Mouse (Mus musculus) liver, embryonic 13.5 days (tissue): ENCODE data around the gene Gm10645. TPM values are rescaled to one million over a fixed set of nuclear protein-coding genes. Genes with fewer than 3 reads are reported as not detected.

ENCODE experiments used
- ATAC-seq: fragments of 200-750 bp; cut with Nextera tagmentation; 2 replicates; pipeline ENCODE4 v1.8.0; 2017; ENCODE audit warnings: low read depth, mild to moderate bottlenecking, moderate number of reproducible peaks, moderate library complexity
- DNase-seq: peaks from one replicate; pipeline ENCODE4 v3.0.0; 2022
- H3K27ac ChIP-seq: fragments of 300-500 bp; sonication (generic); 2 replicates; pipeline ENCODE4 v1.5.1; 2015; ENCODE audit warnings: moderate library complexity, mild to moderate bottlenecking, inconsistent platforms
- H3K27me3 ChIP-seq: fragments of 300-500 bp; sonication (generic); 2 replicates; pipeline ENCODE4 v1.6.1; 2015; ENCODE audit warnings: mild to moderate bottlenecking, inconsistent platforms
- H3K36me3 ChIP-seq: fragments of 300-500 bp; sonication (generic); 2 replicates; pipeline ENCODE4 v1.6.1; 2015; ENCODE audit warnings: mild to moderate bottlenecking, inconsistent platforms
- H3K4me1 ChIP-seq: fragments of 300-500 bp; sonication (generic); replicated peaks from 2 replicates; pipeline ENCODE4 v1.6.1; 2015; ENCODE audit warnings: inconsistent platforms
- H3K4me2 ChIP-seq: fragments of 300-500 bp; sonication (generic); 2 replicates; pipeline ENCODE4 v1.6.1; 2015; ENCODE audit warnings: inconsistent platforms, mild to moderate bottlenecking, moderate library complexity
- H3K4me3 ChIP-seq: fragments of 300-500 bp; sonication (generic); replicated peaks from 2 replicates; pipeline ENCODE4 v1.5.1; 2015; ENCODE audit warnings: mild to moderate bottlenecking, inconsistent platforms
- H3K9ac ChIP-seq: fragments of 300-500 bp; sonication (generic); 2 replicates; pipeline ENCODE4 v1.6.1; 2015; ENCODE audit warnings: mild to moderate bottlenecking, inconsistent platforms
- H3K9me3 ChIP-seq: fragments of 300-500 bp; sonication (generic); replicated peaks from 2 replicates; pipeline ENCODE4 v1.6.1; 2016; ENCODE audit warnings: inconsistent platforms
- WGBS: fragments of 180-500 bp; shearing (Covaris S2); methylation state at CpG from one replicate; pipeline ENCODE4 v1.1.7; 2015; ENCODE audit not compliant: insufficient replicate concordance; 5-methylcytosine and 5-hydroxymethylcytosine counted together
- polyA plus RNA-seq: library from polyadenylated mRNA; unstranded; fragments of >200 nt; fragmentation: Nextera tagmentation; extraction: Ambion mirVana; gene quantifications from 2 replicates; pipeline ENCODE4 v1.2.1, GENCODE M21; 2015

Gm10645 gene
- polyA plus RNA-seq, 1 experiment from 2014 or later = 0.37 TPM

GRCm38 (mm10) chr8:83167932-83168331 is 2.0 kb upstream of the Gm10645 start:
- Histone ChIP-seq H3K36me3 (no peaks in the 10 kb centered on the region), H3K4me1 (peaks cover 13% of the 10 kb centered on the region), H3K27ac (no peak overlapping the region), H3K9me3 (no peaks in the 10 kb centered on the region), H3K27me3 (peaks cover 51% of the 10 kb centered on the region), H3K4me3 (no peak overlapping the region), H3K9ac (no peak overlapping the region), H3K4me2 (no peak overlapping the region)
- 65% methylated on average over 3 of the region's 3 CpGs for WGBS
- ATAC-seq = no peak
- no peak for DNase-seq

DNA sequence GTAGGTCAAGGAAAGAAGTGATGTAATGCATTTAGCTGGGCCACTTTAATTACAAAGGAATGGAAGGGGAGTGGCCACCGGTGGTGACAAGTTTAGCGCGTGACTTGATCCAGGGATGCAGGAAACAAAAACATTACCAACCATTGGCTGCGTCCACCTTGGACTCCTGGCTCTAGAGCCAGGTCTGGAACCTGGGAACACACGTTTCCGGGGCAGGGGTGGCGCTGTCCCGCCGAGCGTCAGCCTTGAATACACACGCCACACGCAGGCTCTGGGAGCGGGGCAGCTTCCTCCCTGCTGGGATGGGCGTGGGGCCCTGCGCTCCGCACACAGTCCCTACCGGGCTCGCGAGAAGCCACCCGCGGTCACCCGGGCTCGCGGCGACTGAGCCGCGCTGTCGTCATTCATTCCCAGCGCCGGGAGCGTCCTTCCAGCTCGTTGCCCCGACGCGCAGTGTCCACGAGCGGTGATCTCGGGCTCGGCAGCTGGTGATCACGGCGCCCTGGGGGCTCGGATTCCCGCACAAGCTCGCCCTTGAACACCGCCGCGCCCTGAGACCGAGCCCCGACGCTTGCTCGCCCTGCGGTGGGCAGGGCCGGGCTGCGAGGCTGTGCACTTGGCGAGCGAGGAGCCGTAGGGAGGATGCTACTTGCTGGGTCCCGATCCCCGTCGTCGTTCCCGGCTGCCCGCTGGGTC is 587 bp downstream of the Gm10645 start, which contains the start of gene Tbc1d9:
Gene Tbc1d9 (plus strand): TSS at position 118 of the 696 bp plus-strand sequence.
- DNase-seq (peak; percentile 6), ATAC-seq (peak; percentile 79)
- Histone ChIP-seq H3K4me1 (peaks cover 10% of the 10 kb centered on the region), H3K9ac (peak within 1 kb of the TSS; percentile 68), H3K27me3 (peaks cover 51% of the 10 kb centered on the region), H3K4me2 (peak within 1 kb of the TSS; percentile 76), H3K36me3 (no peaks in the 10 kb centered on the region), H3K4me3 (peak within 1 kb of the TSS; percentile 64), H3K9me3 (no peaks in the 10 kb centered on the region), H3K27ac (peak within 1 kb of the TSS; percentile 59)
- WGBS = under 1% methylated on average over 63 of the region's 63 CpGs

GRCm38 (mm10) chr8:83160613-83161012 is 5.4 kb downstream of the Gm10645 start:
- H3K4me2 ChIP-seq = no peak overlapping the region
- peaks cover 25% of the 10 kb centered on the region for H3K27me3 ChIP-seq
- H3K27ac ChIP-seq = no peak overlapping the region
- H3K9me3 ChIP-seq = no peaks in the 10 kb centered on the region
- peaks cover 4% of the 10 kb centered on the region; the same call in 1 of the 2 replicates for H3K4me1 ChIP-seq
- no peaks in the 10 kb centered on the region for H3K36me3 ChIP-seq
- no peak for ATAC-seq
- no peak for DNase-seq
- H3K9ac ChIP-seq = no peak overlapping the region
- H3K4me3 ChIP-seq = no peak overlapping the region
- 59% methylated on average over 2 of the region's 2 CpGs for WGBS

GRCm38 (mm10) chr8:83159615-83160014 is 6.4 kb downstream of the Gm10645 start:
- no peak overlapping the region for H3K4me3 ChIP-seq
- 51% methylated on average over 1 of the region's 1 CpGs for WGBS
- H3K9me3 ChIP-seq = no peaks in the 10 kb centered on the region
- no peak overlapping the region for H3K27ac ChIP-seq
- no peaks in the 10 kb centered on the region for H3K36me3 ChIP-seq
- no peak for ATAC-seq
- 0 out of 2 replicates have a peak, but pooled peaks cover 2% of the 10 kb centered on the region for H3K4me1 ChIP-seq
- H3K9ac ChIP-seq = no peak overlapping the region
- H3K27me3 ChIP-seq = peaks cover 15% of the 10 kb centered on the region
- no peak overlapping the region for H3K4me2 ChIP-seq
- DNase-seq = no peak

DNA sequence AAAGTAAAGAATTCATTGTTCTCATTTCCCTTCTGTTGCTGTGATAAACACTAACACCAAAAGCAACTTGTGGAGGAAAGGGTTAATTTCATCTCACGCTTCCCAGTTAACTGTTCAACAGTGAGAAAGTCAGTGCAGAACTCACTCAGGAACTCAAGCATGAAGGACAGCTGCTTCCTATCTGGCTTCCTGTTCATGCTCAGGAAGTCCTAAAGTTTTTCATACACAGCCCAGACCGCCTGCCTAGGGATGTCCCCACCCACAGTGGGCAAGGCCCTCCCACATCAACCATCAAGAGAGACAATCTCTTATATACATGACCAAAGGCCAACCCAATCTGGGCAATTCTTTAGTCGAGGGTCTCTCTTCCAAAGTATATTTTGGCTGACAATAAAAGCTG is 7.0 kb downstream of the Gm10645 start:
- no peak overlapping the region for H3K27ac ChIP-seq
- H3K4me2 ChIP-seq = no peak overlapping the region
- H3K9ac ChIP-seq = no peak overlapping the region
- 0 out of 2 replicates have a peak, but pooled peaks cover 2% of the 10 kb centered on the region for H3K4me1 ChIP-seq
- WGBS = 32% methylated on average over 3 of the region's 3 CpGs
- H3K27me3 ChIP-seq = peaks cover 8% of the 10 kb centered on the region
- H3K36me3 ChIP-seq = no peaks in the 10 kb centered on the region
- H3K9me3 ChIP-seq = no peaks in the 10 kb centered on the region
- no peak overlapping the region for H3K4me3 ChIP-seq
- ATAC-seq (no peak), DNase-seq (no peak)

DNA sequence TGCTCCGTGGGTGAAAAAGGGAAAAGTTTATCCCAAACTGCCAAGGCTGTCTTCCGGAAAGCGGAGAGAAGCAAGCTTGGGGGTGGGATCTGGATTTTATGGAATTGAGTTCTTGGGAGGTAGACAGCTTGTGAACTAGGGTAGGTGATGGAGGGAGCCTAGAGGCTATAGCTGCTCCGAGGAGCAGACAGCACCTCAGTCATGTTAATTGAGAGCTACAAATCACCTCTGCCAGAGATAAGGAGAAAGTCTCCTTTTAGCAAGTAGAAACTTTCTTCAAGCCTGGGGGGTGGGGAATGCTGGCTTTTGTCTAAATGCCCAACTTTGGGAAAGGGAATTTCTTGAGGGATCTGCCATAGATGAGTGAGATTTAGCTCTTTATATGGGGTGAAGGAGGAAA is 10.9 kb downstream of the Gm10645 start:
- no peak overlapping the region for H3K4me3 ChIP-seq
- no peak overlapping the region for H3K9ac ChIP-seq
- H3K9me3 ChIP-seq = no peaks in the 10 kb centered on the region
- no peak overlapping the region for H3K27ac ChIP-seq
- no peak for ATAC-seq
- 0 out of 2 replicates have a peak, but pooled peaks cover 2% of the 10 kb centered on the region for H3K4me1 ChIP-seq
- H3K36me3 ChIP-seq = no peaks in the 10 kb centered on the region
- no peaks in the 10 kb centered on the region for H3K27me3 ChIP-seq
- no peak overlapping the region for H3K4me2 ChIP-seq
- DNase-seq = no peak
- 27% methylated on average over 4 of the region's 4 CpGs for WGBS

GRCm38 (mm10) chr8:83152470-83152869 is 13.5 kb downstream of the Gm10645 start:
- Histone ChIP-seq H3K4me1 (0 out of 2 replicates have a peak, but pooled peaks cover 2% of the 10 kb centered on the region), H3K4me3 (no peak overlapping the region), H3K27me3 (no peaks in the 10 kb centered on the region), H3K4me2 (no peak overlapping the region), H3K36me3 (no peaks in the 10 kb centered on the region), H3K9ac (no peak overlapping the region), H3K9me3 (no peaks in the 10 kb centered on the region), H3K27ac (no peak overlapping the region)
- 32% methylated on average over 4 of the region's 4 CpGs for WGBS
- no peak for DNase-seq
- ATAC-seq = no peak

DNA sequence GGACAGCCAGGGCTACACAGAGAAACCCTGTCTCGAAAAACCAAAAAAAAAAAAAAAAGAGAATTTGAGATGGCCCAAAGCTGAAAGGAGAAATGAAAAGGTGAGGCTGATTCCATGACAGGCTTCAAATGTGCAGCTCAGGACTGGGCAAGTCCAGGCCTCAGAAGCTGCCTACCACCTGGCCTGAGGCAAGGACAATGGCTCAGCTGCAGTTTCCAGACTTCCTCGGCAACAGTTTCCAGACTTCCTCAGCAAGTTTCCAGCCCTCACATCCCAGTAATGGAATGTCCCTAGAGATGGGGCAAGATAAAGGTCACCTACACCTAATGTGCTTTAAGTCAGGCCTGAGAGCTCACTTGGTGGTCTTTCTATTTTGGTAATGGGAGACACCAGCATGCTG is 13.9 kb downstream of the Gm10645 start:
- Histone ChIP-seq H3K27me3 (no peaks in the 10 kb centered on the region), H3K27ac (no peak overlapping the region), H3K36me3 (no peaks in the 10 kb centered on the region), H3K4me1 (0 out of 2 replicates have a peak, but pooled peaks cover 2% of the 10 kb centered on the region), H3K9me3 (no peaks in the 10 kb centered on the region), H3K4me2 (no peak overlapping the region), H3K4me3 (no peak overlapping the region), H3K9ac (no peak overlapping the region)
- WGBS = 54% methylated on average over 2 of the region's 2 CpGs
- ATAC-seq = no peak
- no peak for DNase-seq

GRCm38 (mm10) chr8:83149124-83149523 is 16.8 kb downstream of the Gm10645 start:
- Histone ChIP-seq H3K27ac (no peak overlapping the region), H3K9ac (no peak overlapping the region), H3K4me1 (no peaks in the 10 kb centered on the region), H3K27me3 (no peaks in the 10 kb centered on the region), H3K4me2 (no peak overlapping the region), H3K4me3 (no peak overlapping the region), H3K36me3 (no peaks in the 10 kb centered on the region), H3K9me3 (no peaks in the 10 kb centered on the region)
- no peak for DNase-seq
- 69% methylated on average over 6 of the region's 6 CpGs for WGBS
- no peak for ATAC-seq

GRCm38 (mm10) chr8:83145421-83145820 is 20.5 kb downstream of the Gm10645 start:
- no peak overlapping the region for H3K4me3 ChIP-seq
- WGBS = 68% methylated on average over 3 of the region's 3 CpGs
- ATAC-seq (no peak), DNase-seq (no peak)
- no peaks in the 10 kb centered on the region for H3K9me3 ChIP-seq
- peaks cover 3% of the 10 kb centered on the region; the same call in 1 of the 2 replicates for H3K4me1 ChIP-seq
- H3K36me3 ChIP-seq = no peaks in the 10 kb centered on the region
- no peak overlapping the region for H3K9ac ChIP-seq
- no peak overlapping the region for H3K27ac ChIP-seq
- no peak overlapping the region for H3K4me2 ChIP-seq
- H3K27me3 ChIP-seq = no peaks in the 10 kb centered on the region

- Histone ChIP-seq H3K4me2 (no peak overlapping the region), H3K36me3 (no peaks in the 10 kb centered on the region)
Measured at GRCm38 (mm10) chr8:83144601-83145000, 21.4 kb downstream of the Gm10645 start.

GRCm38 (mm10) chr8:83141358-83141757 is 24.6 kb downstream of the Gm10645 start:
- ATAC-seq = no peak
- Histone ChIP-seq H3K4me3 (no peak overlapping the region), H3K27me3 (no peaks in the 10 kb centered on the region), H3K9ac (no peak overlapping the region), H3K36me3 (no peaks in the 10 kb centered on the region), H3K27ac (no peak overlapping the region), H3K9me3 (no peaks in the 10 kb centered on the region), H3K4me1 (peaks cover 3% of the 10 kb centered on the region; the same call in 1 of the 2 replicates), H3K4me2 (no peak overlapping the region)
- DNase-seq = no peak
- 43% methylated on average over 5 of the region's 5 CpGs for WGBS

More at GRCm38 (mm10) chr8:83144601-83145000, 21.4 kb downstream of the Gm10645 start:
- no peak for ATAC-seq
- WGBS = 67% methylated on average over 4 of the region's 4 CpGs
- no peak overlapping the region for H3K27ac ChIP-seq
- H3K9ac ChIP-seq = no peak overlapping the region
- no peak for DNase-seq
- H3K4me3 ChIP-seq = no peak overlapping the region
- H3K27me3 ChIP-seq = no peaks in the 10 kb centered on the region
- H3K9me3 ChIP-seq = no peaks in the 10 kb centered on the region
- H3K4me1 ChIP-seq = peaks cover 3% of the 10 kb centered on the region; the same call in 1 of the 2 replicates
